Mouse (Mus musculus) spleen, postnatal 36 days (tissue): ENCODE data around the gene Apoc4.
A peak's percentile ranks its signal among the peaks of the same experiment; 100 is the strongest.

Experiments used
- DNase-seq, 2 experiments: peaks; one replicate each; pipeline ENCODE4 v3.0.0; 2022; ENCODE audit warnings: low spot score in 2 of 2, mixed read lengths in 1 of 2

The Apoc4 gene

DNA sequence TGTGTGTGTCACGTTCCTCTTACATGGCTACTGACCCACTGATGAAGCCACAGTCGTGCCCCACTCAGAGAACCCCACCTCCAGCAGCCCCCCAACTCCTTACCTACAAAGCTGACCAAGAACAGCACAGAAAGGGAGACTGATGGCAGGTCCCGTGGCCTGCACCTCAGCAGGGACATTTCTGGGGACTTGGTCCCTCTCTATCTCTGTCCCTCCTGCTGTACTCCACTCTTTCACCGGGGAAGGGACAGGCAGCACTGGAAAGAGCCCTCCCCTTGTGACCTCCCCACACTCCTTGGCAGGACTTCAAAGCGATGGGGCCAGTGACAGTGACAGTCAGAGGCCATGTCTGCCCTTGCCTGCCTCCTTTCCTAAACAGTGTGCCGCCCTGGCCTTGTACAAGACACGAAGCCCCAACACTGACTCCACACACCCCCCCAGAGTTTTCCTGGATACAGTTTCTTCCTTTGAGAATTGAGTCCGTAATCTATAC lies at the start of gene Apoc4, which contains the start of gene Gm44805:
TSS of gene Apoc4 (minus strand) at position 278 of the 493 bp plus-strand sequence.
TSS of gene Gm44805 (minus strand) at position 222 of the 493 bp plus-strand sequence.
- no peak for DNase-seq

DNA sequence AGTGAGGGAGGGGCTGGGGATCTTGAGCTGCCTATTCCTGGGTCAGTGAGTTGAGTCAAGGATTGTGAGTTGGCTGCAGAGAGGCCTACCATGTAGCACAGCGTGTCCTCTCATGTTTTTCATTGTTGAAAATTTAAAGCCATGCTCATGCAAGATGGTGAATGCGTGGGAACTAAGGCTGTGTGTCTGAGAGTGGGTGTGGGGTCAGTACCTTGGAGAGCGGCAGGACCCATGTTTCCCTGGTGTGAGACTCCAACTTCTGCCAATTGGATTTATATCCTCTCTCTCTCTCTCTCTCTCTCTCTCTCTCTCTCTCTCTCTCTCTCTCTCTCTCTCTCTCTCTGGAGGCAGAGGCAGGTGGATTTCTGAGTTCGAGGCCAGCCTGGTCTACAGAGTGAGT lies 45.3 kb upstream of the Apoc4 start:
- DNase-seq = no peak

DNA sequence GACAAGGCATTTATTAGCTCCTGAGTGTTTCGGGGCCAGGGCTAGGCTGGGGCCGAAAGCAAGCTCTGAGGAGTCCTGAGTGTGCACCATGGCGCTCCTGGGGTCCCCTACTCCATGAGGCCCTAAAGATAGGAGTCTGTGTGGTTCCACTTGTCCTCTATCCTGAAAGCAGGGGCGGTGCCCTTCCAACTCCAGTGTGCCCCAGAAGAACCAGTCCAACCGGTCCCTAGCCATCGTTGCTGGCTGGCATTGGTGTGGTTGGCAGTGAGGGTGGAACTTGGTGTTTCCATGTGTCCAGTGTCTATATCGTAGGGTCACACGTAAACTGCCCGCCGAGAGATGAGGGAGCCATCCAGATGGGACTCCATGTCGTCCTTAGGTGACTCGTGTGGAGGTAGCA lies 42.9 kb upstream of the Apoc4 start:
- DNase-seq = no peak

DNA sequence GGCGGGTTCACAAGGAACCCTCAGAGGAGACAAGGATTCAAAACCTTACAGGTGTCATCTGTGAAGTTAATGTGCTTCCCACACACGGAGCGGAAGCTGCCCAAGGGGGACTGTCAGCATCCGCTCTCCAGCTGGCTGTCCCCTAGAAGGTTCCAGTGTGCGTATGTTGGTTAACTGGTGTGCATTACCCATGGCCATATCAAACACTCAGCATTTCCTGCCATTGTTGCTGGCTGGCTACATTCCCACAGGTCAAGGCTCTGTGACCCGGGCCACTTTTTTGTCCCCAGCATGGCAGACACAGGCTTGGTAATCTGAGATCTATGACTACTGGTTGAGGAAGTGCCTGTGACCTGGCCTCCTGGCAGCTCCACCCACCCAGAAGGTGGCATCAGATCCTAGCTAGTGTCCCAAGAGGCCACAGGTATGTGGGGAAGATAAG lies 41.5 kb upstream of the Apoc4 start:
- no peak for DNase-seq

DNA sequence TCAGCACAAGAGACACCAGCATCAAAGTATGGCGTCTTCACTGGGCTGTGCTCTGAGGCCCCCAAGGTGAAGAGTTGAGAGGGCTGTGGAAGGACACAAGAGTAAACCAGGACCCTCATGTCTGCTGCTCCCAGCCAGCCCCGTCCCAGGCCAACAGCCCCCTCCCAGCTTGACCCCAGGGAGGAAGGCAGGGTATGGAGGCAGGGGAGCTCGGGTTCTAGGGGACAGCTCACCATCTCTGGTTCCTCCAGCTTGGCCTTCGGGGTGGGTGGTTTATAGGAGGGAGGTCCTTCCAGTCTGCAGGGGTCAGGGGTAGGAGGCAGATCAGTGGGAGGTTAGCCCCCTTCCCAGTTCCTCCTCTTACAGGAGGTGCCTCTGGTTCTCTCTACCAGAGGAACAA lies 37.9 kb upstream of the Apoc4 start:
- DNase-seq = no peak

DNA sequence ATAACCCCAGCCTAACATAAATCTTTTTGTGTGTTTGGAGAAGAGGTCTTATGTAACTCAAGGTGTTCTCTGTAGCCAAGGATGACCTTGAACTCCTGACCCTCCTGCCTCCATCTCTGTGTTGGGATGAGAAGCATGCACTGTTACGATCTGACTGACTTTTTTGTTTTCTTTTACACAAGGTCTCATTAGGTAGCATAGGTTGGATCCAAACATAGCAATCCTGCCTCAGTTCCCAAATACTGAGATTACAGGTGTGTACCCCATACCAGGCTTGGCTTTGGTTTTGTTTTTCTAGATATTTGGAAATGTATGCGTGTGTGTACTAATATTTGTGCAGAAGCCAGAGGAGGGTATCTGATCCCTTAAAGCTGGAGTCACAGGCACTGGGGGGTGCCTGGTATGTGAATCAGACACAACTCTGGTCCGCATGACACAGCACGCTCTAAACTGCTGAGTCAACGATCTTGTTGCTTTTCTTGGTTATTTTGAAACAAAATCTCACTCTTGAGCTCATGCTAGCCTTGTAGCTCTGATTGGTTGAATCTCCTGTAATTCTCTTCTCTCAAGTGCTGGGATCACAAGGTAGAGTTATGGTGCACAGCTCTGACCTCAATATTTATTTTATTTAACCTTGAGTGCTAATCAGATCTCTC lies 37.1 kb upstream of the Apoc4 start:
- DNase-seq = no peak

DNA sequence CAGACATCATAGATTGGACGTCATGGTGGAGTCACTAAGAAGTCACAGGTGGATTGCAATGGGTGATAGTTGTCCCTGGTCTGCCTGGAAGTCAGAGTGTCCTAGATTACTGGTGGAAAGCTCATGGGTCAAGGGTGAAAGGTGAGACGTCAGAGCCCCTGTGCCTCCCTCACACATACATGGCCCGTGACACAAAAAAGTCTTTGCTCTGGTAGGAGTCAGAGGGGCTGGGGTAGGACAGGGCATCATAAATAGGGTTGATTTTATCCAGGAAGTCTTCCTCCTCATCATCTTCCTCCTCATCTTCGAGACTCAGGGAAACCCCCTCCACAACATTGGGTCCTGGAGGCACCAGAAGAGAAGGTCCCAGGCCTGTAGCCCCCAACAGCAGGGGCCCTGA lies 36.1 kb upstream of the Apoc4 start:
- no peak for DNase-seq

DNA sequence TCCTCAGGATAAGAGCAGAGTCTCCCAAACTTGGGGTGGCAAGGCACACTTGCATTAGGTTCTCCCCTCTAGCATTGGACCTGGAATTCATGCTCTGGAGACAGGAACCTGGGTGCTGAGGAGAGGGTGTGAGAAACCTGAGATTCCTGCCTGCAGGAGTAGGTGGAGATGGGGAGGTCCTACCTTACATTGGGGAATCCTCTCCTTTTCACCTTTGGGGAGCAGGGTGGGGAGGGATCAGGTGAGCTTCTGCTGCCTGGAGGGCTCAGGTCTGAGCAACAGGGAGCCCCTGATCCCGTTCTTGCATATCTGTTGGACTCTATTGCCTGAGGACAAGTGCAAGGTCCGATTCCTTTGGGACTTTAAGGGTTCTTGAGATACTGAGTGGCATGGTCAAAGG lies 35.5 kb upstream of the Apoc4 start:
- no peak for DNase-seq

DNA sequence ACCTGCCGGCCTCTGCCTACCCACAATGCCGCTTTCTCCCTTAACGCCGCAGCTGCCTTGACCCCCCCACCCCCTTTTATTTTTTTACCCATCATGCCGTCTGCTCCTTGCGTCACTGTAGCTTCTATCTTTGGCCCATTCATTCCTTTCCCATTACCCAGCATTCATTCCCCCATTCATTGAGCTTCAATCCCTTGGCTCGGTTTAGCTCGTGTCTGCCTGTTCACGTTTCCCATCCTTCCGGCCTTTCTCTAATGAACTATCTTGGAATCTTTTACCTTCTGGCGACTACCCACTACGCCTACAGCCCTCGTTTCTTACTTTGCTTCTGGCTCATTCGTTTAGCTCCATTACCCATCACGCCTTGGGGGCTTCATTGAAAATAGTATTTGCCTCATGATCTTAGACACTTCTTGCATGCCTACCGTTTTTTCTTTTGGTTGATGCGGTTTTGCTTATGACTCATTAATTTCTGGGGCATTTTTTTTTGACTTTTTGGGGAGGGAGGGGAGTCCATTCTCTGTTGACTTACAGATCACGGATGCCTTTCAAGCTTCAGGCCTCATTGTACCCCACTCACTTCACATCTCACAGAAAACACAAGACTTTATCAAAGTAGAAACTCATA lies 34.9 kb upstream of the Apoc4 start:
- DNase-seq = no peak

DNA sequence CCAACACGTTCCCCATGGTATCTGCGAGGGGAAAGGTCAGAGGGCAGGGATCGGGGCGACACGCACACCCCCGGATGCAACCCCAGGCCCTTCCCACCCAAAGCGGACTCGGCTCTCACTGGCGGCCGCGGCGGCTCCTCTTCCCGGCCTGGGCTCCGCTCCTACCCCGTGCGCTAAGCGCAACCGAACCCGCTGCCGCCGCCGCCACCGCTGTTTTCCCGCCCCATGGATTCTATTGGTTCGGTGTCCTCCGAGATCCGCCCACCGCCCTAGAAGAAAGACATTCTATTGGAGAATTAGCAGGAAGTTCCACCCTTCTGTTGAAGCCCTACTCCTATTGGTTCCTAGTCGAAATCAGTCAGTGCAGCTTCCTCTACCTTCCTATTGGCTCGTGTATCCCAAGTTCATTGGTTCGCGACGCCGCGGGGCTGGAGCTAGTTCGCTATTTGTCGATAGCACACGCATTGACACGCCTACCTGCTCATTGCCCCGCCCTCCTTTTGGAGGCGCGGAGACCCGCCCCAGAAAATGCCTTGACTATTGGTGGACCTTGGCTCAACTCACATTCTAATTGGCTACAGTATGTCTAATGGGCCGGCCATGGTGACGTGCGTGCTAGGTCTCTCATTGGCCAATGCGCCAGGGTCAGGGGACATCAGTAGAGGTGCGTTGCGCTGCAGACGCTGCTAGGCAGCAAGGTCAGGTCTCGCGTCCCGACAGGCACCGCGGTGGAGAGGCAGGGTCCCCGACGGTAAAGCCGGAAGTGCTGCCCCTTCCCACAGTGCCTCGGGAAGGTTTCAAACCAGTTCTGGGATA lies 34.2 kb upstream of the Apoc4 start, which contains the start of gene Tomm40:
TSS of gene Tomm40 (minus strand) at position 200 of the 816 bp plus-strand sequence.
- DNase-seq = peak; percentile 99 to 100

DNA sequence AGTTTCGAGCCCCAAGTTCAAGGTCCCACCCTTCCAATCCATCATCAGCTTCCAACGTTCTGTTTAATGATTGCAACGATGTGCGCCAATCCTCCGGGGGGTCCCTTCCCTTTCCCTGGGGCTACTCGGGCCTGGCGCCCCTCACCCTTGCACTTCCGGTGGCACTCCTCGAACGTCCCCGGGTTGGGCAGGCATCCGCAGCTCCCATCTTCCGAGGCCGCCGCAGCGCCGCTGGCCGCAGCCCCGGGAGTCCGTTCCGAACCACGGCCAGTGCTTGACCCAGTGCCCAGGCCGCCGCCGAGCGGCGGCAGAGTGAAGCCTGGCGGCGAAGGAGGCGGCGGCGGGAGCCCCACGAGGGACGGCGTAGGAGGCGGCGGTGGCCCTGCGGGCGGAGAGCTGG lies 33.6 kb upstream of the Apoc4 start:
- DNase-seq = no peak

DNA sequence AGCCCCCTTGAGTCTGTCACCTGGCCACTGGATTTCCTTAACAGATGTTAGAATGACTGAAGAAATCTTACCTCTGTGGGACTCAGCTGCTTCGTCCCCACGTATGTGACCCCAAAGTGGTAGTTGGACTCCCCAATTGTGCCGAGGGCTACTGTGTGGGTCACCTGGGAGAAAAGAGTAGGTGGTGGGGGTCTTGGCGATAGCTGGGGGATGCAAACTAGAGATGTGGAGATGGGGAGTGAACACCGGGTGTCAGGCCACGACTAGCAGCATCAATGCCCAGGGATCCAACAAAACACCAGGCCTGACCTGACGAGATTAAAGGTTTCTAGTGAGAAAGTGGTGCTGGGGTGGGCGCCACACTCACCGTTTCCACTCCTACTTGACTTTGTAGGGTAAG lies 32.3 kb upstream of the Apoc4 start:
- DNase-seq = no peak

DNA sequence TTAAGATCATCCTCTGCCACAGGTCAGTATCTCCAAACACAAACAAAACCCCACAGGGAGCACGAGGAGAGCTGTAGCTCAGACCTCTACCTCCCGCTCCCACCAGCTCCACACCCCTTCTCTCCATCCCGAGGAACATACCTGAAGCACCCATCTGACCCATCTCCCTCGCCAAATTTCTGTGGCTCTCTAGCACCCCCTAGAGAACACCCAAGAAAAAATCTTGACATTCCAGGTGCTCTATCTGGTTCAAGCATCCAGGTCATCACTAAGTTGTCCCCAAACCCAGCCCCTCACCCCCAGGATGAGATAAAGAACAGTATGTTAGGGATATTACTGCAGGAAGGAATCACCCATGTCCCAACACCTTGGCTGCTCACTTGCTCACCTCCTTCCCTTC lies 31.9 kb upstream of the Apoc4 start:
- peak in 1 of 2 experiments; percentile 42 for DNase-seq

DNA sequence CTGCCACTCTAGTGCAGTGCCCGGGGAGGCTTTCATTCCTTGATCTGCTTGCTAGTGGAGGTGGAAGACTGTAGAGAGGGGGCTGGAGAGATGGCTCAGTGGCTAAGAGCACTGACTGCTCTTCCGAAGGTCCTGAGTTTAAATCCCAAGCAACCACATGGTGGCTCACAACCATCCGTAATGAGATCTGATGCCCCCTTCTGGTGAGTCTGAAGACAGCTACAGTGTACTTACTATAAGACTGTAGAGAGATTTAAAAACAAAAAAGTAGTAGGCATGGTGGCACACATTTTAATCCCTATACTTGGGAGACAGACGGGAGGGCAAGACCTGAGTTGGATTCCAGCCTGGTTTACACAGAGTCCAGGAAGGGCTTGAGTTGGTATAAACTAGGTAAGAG lies 31.1 kb upstream of the Apoc4 start:
- no peak for DNase-seq

DNA sequence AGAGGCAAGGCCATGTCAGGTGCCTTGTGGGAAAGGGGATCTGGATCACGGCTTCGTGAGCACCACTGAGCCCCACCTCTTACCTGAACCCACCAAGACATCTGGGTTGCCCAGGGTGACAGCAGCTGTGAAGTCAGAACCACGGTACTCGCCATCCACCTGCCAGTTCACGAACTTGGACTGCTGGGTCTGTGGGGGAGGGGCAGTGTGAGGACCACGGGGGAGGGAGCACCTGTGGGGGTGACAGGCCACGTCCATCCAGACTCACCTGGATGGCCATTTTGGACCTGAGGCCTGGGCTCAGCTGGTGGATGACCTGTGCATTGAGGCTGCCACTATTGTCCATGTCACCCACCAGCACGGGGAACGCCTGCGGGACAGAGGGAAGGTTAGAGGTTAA lies 29.4 kb upstream of the Apoc4 start:
- no peak for DNase-seq

DNA sequence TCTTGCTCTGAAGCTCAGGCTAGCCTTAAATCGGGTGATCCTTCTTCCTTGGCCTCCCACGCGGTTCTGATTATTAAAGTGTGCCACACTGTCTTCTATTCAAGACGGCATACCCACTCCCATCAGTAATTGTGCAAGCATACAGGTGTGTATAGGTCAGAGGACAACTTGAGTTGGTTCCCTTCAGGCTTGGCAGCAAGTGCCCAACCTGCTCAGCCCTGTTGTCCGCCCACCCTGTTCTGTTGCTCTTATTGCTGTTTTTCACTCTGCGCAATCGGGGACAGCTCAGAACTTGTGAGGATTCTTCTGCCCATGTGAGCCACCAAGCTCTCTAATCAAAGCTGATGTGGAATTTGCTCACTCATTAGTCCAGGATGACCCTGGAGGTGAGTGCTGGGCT lies 24.0 kb upstream of the Apoc4 start:
- no peak for DNase-seq

DNA sequence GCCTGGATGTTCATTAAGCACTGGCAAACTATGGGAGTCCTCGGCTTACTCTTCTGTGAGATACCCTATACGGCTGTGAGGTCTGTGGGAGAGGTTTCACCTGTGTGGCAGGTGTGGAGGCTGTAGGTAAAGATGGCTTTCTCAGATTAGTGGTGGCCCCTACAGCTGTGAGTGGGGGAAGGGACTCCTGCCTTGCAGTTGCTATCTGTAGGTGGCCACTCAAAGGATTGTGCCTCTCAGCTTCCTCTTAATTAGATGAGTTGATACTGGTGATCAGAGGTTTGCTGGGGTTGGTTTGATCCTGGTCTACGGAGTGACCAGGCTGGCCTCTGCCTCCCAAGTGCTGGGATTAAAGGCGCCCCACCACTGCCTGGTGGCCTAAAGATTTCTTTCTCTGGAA lies 23.2 kb upstream of the Apoc4 start:
- no peak for DNase-seq

DNA sequence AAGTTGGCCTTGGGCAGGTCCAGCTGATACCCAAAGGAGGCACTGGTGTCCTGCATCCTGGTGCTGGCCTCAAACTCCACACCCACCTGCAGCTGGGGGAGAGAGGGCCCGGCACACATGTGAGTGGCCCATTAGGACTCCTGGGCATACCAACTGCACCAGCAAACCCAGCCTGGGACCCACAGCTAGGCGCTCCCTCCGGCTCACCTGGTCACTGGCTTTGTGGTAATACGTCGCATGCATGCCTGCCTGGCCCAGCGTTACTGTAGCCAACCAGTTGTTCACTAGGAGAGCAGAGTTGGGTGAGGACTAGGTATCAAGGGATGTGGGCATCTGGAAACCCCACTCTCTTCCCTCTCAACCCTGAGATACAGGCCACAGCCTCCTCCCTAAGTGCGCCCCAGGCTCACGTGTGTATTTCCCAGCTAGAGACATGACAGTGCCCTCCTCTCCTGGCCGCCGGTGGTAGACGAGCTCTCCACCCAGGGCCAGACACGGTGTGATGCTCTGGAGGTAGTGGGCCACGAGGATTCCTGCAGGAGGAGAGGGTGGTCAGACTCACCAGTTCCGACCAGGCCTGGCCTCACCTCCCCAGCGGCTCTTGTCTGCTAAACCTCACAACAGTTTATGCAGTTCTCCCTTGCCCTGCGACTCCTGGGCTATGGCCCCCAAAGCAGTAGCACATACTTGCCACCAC lies 21.7 kb upstream of the Apoc4 start:
- DNase-seq = no peak

DNA sequence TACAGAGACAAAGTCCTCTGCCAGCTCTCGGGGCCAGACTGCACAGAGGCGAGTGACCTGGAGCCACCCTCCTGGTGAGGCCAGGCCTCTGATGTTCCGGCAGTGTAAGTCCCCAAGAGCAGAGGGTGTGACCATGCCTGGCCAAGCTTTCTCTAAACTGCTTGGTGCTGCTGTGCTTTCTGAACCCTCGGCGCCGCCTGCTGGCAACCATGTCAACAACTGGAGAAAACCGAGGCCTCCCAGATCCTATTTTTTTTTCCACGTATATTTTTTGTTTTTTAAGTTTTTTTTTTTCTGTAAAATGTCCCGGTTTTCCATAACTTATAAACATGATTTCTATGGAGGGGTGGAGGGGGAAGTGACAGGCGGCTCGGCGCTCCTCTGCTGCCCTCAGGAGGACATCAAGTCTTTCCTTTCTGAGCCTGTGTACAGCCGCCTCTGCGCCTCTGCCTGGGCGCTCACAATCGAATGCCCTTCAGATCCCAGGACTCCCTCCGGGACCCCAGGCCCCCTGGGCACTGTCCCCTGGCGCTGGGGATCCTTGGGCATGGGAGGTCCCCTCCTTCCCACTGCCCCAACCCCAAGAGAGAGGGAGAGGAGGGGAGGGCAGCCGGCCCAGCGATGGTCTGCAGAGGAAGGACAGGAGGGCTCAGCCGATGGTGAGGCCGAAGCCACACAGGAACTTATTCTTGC lies 19.9 kb upstream of the Apoc4 start:
- DNase-seq = peak; percentile 57 to 66

DNA sequence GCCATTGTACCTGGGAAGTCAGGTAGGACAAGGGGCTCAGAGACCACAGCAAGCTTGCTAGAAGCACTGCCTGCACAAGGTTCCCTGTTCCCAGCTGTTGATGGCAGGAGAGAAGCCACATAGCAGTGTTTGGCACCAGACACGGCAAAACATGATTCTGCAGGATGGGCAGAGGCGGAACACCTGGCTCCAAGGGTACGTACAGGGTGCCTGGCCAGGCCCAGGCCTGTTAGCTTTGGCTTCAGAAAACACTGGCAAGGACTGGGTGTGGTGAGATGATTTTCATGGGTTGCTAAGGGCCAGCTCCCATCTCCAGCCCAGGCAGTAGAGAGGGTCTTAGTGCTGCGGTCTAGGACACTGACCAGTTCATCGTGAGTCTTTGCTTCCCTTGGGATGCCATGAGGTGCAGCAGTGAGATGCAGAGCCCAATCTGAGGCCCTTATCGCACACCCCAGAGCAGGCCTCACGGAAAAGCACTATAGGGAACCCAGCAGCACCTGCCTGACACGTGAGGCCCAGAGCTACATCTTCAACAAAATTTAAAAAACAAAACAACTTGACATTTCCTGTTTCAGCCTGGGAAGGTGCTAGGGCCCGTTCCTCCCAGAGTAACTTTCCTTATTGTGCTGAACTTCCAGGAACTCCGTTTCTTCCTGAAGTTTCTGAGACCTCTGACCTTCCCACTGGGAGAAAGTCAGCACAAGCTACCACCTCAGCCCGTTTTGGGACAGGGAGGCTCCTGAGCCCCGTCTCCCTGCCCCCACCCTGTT lies 19.2 kb upstream of the Apoc4 start:
- DNase-seq = no peak

DNA sequence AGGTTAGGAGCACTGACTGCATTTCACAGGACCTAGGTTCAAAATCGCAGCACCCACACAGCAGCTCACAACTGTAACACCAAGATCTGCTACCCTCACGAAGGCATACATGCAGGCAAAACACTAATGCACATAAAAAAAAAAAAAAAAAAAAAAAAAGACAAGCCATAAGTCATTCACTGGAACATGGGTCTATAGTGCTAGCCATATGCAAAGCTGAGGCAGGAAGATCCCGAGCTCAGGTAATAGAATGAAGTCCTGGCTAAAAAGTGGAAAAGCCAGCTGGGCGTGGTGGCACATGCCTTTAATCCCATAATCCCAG lies 18.5 kb upstream of the Apoc4 start:
- DNase-seq = no peak
